Mouse (Mus musculus) lung, embryonic 15.5 days (tissue): ENCODE measurements around the gene Dock8. TPM values are rescaled to one million over a fixed set of nuclear protein-coding genes. Genes with fewer than 3 reads are reported as not detected.

ENCODE experiments used
- ATAC-seq: fragments of 200-750 bp; cut with Nextera tagmentation; 2 replicates; pipeline ENCODE4 v1.8.0; 2017; ENCODE audit warnings: moderate number of reproducible peaks, borderline replicate concordance; ENCODE audit not compliant: low FRiP score, low TSS enrichment; ENCODE audit errors: extremely low read depth
- H3K27ac ChIP-seq: fragments of 300-500 bp; sonication (generic); 2 replicates; pipeline ENCODE4 v1.5.1; 2015; ENCODE audit warnings: moderate library complexity, mild to moderate bottlenecking, inconsistent platforms
- H3K27me3 ChIP-seq: fragments of 300-500 bp; sonication (generic); 2 replicates; pipeline ENCODE4 v1.6.1; 2015; ENCODE audit warnings: inconsistent platforms
- H3K36me3 ChIP-seq: fragments of 300-500 bp; sonication (generic); 2 replicates; pipeline ENCODE4 v1.6.1; 2015; ENCODE audit warnings: inconsistent platforms
- H3K4me1 ChIP-seq: fragments of 300-500 bp; sonication (generic); 2 replicates; pipeline ENCODE4 v1.6.1; 2015; ENCODE audit warnings: inconsistent platforms
- H3K4me2 ChIP-seq: fragments of 300-500 bp; sonication (generic); 2 replicates; pipeline ENCODE4 v1.6.1; 2015; ENCODE audit warnings: inconsistent platforms, mild to moderate bottlenecking, moderate library complexity
- H3K4me3 ChIP-seq: fragments of 300-500 bp; sonication (generic); 2 replicates; pipeline ENCODE4 v1.5.1; 2015; ENCODE audit warnings: mild to moderate bottlenecking, inconsistent platforms
- H3K9ac ChIP-seq: fragments of 300-500 bp; sonication (generic); 2 replicates; pipeline ENCODE4 v1.6.1; 2015; ENCODE audit warnings: inconsistent platforms
- H3K9me3 ChIP-seq: fragments of 300-500 bp; sonication (generic); 2 replicates; pipeline ENCODE4 v1.6.1; 2016; ENCODE audit warnings: inconsistent platforms
- WGBS: fragments of 180-500 bp; shearing (Covaris S2); methylation state at CpG from one replicate; pipeline ENCODE4 v1.1.7; 2015; 5-methylcytosine and 5-hydroxymethylcytosine counted together
- polyA plus RNA-seq: library from polyadenylated mRNA; unstranded; fragments of >200 nt; fragmentation: Nextera tagmentation; extraction: Ambion mirVana; gene quantifications from 2 replicates; pipeline ENCODE4 v1.2.1, GENCODE M21; 2015

Dock8 gene
- polyA plus RNA-seq, 1 experiment from 2014 or later, result 4.5 TPM

DNA sequence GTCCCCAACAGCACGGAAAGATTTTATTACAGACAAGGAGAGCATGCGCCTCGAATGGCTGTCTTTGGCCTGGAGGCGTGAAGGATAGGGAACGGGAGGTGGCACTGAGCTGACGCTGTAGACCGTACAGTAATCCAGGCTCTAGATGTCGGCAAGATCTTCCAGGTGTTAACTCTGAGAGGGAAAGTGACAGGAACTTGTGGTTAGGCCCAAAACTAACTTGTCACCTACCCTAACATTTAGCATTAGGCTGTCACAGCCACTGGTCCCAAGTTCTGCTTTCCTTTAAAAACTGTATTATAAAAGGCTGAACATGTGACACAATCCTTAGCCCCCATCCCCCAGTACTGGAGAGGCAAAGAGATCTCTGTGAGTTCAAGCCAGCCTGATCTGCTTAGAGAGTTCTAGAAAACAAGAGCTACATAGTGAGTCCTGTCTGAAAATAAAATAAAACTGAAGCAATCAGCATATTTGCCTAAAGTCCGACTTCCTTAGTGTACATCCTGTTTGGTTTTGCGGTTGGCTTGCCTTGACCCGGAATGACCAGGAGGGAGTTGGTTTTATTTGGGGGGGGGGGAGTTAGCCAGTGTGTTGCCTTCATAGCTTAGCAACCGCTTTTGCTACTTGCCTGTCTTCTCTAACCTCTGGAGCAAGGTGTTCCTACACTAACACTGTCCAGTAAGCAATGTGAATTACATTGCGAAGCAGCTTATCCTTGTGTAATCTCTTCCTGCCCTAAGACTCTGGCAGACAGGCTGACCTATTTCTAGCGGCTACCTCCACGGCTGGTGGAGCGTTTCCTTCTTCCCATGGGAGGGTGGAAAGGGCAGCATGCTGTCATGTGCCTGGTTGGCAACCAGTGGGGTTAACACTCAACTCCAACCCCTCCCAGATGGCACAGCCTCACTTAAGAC, 138.8 kb downstream of the Dock8 start:
- Histone ChIP-seq H3K4me2 (no peak overlapping the region), H3K27me3 (no peaks in the 10 kb centered on the region), H3K36me3 (no peaks in the 10 kb centered on the region), H3K4me3 (no peak overlapping the region), H3K4me1 (no peaks in the 10 kb centered on the region), H3K9me3 (no peaks in the 10 kb centered on the region), H3K9ac (no peak overlapping the region), H3K27ac (no peak overlapping the region)
- no peak for ATAC-seq
- WGBS, result 59% methylated on average over 16 of the region's 16 CpGs

DNA sequence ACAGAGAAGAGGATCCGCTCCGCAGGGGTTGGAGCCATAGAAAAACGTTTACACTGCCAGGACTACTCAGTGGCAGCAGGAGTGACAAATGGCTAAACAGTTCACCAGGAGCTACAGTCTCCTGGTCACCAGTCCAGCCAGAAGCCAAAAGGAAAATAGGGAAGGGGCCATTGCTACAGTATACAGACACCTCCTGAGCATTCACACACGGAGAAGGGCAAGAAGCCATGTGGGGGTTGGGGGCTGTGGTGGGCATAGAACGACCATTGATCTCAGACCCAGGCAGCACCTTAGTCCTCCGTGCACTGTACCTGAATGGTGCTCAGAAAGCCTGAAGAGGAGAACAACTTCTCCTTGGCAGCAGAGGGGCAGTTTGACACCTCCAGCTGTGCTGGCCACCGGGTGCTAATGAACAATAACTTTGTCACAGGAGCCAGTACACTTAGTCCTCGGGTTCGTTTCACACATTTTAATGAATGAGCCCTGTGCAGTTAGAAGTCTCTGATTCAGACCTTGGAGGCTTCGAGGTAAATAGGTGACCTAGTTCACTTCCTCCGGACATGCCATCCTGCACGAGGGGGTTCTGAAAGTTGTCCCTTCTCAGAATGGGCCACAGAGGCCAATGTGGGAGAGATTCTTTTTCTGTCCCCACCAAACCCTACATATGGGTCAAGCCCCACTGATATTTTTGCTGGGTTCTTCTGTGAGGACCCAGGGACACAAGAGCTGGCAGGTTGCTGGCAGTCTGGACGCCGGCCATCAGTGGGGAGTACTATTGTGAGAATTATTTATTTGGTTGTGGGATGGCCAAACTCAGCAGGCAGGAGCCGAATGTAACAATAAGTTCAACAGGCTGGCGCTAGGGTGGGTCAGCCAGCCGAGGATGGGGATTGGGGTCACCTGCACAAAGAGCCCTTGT, 145.0 kb downstream of the Dock8 start:
- no peak overlapping the region for H3K27ac ChIP-seq
- no peaks in the 10 kb centered on the region for H3K36me3 ChIP-seq
- H3K4me2 ChIP-seq, result no peak overlapping the region
- no peak overlapping the region for H3K9ac ChIP-seq
- no peak overlapping the region for H3K4me3 ChIP-seq
- 54% methylated on average over 17 of the region's 17 CpGs for WGBS
- H3K27me3 ChIP-seq, result no peaks in the 10 kb centered on the region
- no peak for ATAC-seq
- no peaks in the 10 kb centered on the region for H3K9me3 ChIP-seq
- no peaks in the 10 kb centered on the region for H3K4me1 ChIP-seq

DNA sequence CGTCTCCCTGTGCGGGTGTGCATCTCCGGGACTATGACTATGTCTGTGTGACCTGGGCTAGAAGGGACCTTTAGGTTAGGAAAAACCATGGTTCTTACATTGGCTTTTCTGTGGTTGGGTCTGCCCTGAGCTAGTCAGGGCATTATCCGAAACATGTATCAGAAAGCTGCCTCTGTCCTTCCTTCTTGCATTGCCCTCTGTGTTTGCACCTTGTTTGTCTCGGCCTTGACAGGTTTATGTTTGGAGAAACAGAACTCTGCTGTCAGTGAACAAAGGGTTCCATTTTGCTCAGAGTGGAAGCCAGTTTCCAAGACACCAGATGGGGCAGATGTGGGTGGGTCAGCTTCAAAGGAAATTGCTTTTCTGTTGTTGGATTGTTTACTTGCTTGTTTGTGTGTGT, 145.8 kb downstream of the Dock8 start:
- Histone ChIP-seq H3K4me1 (no peaks in the 10 kb centered on the region), H3K36me3 (no peaks in the 10 kb centered on the region), H3K27me3 (no peaks in the 10 kb centered on the region), H3K27ac (no peak overlapping the region), H3K4me3 (no peak overlapping the region), H3K9ac (no peak overlapping the region), H3K9me3 (no peaks in the 10 kb centered on the region), H3K4me2 (no peak overlapping the region)
- 69% methylated on average over 5 of the region's 5 CpGs for WGBS
- no peak for ATAC-seq

GRCm38 (mm10) chr19:25146122-25146521, 146.8 kb downstream of the Dock8 start:
- no peak for ATAC-seq

GRCm38 (mm10) chr19:25149788-25150187, 150.5 kb downstream of the Dock8 start:
- H3K4me2 ChIP-seq, result no peak overlapping the region
- no peaks in the 10 kb centered on the region for H3K4me1 ChIP-seq
- H3K27me3 ChIP-seq, result no peaks in the 10 kb centered on the region
- H3K27ac ChIP-seq, result no peak overlapping the region
- WGBS, result 46% methylated on average over 8 of the region's 8 CpGs
- no peak for ATAC-seq
- no peaks in the 10 kb centered on the region for H3K36me3 ChIP-seq
- H3K9me3 ChIP-seq, result no peaks in the 10 kb centered on the region
- H3K9ac ChIP-seq, result no peak overlapping the region
- no peak overlapping the region for H3K4me3 ChIP-seq

More at GRCm38 (mm10) chr19:25146122-25146521, 146.8 kb downstream of the Dock8 start:
- H3K27ac ChIP-seq, result no peak overlapping the region
- H3K9me3 ChIP-seq, result no peaks in the 10 kb centered on the region
- no peak overlapping the region for H3K4me2 ChIP-seq
- H3K9ac ChIP-seq, result no peak overlapping the region
- no peak overlapping the region for H3K4me3 ChIP-seq
- WGBS, result 75% methylated on average over 4 of the region's 4 CpGs
- no peaks in the 10 kb centered on the region for H3K27me3 ChIP-seq
- no peaks in the 10 kb centered on the region for H3K36me3 ChIP-seq
- no peaks in the 10 kb centered on the region for H3K4me1 ChIP-seq

DNA sequence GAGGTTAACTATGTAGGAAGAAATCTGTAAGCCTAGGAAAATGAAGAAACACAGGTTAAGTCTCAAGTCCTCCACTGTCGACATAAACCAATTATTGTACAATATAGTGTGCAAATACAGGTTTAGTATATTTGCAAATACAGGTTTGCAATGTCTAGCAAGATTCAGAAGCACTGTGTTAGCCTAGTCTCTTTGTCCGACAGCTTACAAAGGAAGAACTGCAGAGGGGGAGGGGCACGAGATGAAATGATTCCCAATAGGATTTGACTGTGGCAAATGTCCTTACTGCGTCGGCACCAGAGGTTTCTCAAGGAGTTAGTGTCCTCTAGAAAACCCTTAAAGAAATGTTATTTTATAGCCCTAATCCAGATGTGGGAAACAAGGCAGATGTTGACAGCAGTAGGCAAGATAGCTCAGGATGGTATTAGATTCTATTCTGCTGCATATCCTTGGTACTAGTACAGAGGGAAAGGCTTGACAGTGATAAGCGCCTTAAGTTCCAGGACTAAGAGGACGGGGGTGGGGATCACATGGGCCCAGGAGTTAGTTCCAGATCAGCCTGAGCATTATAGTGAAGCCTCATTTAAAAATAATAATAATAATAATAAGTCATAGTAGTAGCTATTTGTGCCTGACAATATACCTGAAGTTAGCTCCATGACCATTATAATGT, 155.3 kb downstream of the Dock8 start:
- Histone ChIP-seq H3K4me3 (no peak overlapping the region), H3K27ac (no peak overlapping the region), H3K9ac (no peak overlapping the region), H3K4me1 (no peaks in the 10 kb centered on the region), H3K9me3 (no peaks in the 10 kb centered on the region), H3K27me3 (no peaks in the 10 kb centered on the region), H3K4me2 (no peak overlapping the region), H3K36me3 (no peaks in the 10 kb centered on the region)
- no peak for ATAC-seq
- WGBS, result 77% methylated on average over 7 of the region's 7 CpGs

GRCm38 (mm10) chr19:25155250-25155649, 155.9 kb downstream of the Dock8 start:
- Histone ChIP-seq H3K27me3 (no peaks in the 10 kb centered on the region), H3K27ac (no peak overlapping the region), H3K4me3 (no peak overlapping the region), H3K9ac (no peak overlapping the region), H3K36me3 (no peaks in the 10 kb centered on the region), H3K4me1 (no peaks in the 10 kb centered on the region), H3K4me2 (no peak overlapping the region), H3K9me3 (no peaks in the 10 kb centered on the region)
- WGBS, result 83% methylated on average over 7 of the region's 7 CpGs
- no peak for ATAC-seq

GRCm38 (mm10) chr19:25155709-25156108, 156.4 kb downstream of the Dock8 start:
- no peak overlapping the region for H3K9ac ChIP-seq
- H3K9me3 ChIP-seq, result no peaks in the 10 kb centered on the region
- ATAC-seq, result no peak
- H3K4me2 ChIP-seq, result no peak overlapping the region
- no peaks in the 10 kb centered on the region for H3K27me3 ChIP-seq
- no peaks in the 10 kb centered on the region for H3K4me1 ChIP-seq
- no peak overlapping the region for H3K27ac ChIP-seq
- H3K36me3 ChIP-seq, result no peaks in the 10 kb centered on the region
- H3K4me3 ChIP-seq, result no peak overlapping the region
- WGBS, result 72% methylated on average over 11 of the region's 11 CpGs

DNA sequence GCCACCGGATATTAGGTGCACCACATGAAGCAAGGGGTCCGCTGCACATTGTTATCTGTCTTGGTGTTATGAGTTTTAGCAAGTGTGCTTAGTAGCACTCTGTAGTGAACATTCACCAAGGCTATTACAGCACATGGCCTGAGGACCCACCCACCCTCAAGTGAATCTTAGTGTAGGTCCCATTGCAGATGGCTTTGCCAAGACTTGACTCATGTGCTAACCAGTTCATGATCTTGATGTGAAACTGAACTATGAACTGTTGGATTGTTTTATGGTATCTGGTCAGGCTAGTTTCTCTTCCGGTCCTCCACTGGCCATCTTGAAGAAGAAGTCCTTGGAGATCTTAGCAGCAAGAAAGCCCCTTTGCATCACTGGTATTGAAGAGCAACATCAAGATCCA, 162.9 kb downstream of the Dock8 start:
- ATAC-seq, result no peak
- Histone ChIP-seq H3K4me3 (no peak overlapping the region), H3K9ac (no peak overlapping the region), H3K9me3 (no peaks in the 10 kb centered on the region), H3K36me3 (no peaks in the 10 kb centered on the region), H3K4me1 (no peaks in the 10 kb centered on the region), H3K4me2 (no peak overlapping the region), H3K27ac (no peak overlapping the region), H3K27me3 (no peaks in the 10 kb centered on the region)
- WGBS, result 83% methylated on average over 3 of the region's 3 CpGs

GRCm38 (mm10) chr19:25163426-25163825, 164.1 kb downstream of the Dock8 start:
- ATAC-seq, result no peak
- Histone ChIP-seq H3K4me2 (no peak overlapping the region), H3K27me3 (no peaks in the 10 kb centered on the region), H3K4me3 (no peak overlapping the region), H3K27ac (no peak overlapping the region), H3K36me3 (no peaks in the 10 kb centered on the region), H3K9me3 (no peaks in the 10 kb centered on the region), H3K4me1 (no peaks in the 10 kb centered on the region), H3K9ac (no peak overlapping the region)
- 78% methylated on average over 12 of the region's 12 CpGs for WGBS

DNA sequence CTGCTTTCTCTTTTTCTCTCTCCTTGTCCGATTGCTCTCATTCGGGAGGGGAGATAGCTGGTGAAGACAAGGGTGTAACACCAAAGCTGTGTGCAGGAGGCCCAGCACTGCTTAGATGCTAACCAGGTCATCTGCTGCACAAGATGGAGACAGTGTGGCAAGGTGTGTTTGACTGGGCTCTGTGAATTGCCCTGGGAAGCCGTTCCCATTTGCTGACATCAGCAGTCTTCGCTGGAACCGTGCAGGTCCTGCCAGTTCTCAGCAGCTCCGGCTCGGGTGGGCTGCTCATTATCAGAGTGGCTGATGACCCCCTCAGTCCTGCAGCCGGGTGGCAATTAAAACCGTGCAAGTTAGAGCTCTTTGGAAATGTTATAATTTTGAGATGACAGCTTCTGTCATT, 167.1 kb downstream of the Dock8 start:
- Histone ChIP-seq H3K36me3 (no peaks in the 10 kb centered on the region), H3K9me3 (no peaks in the 10 kb centered on the region), H3K9ac (no peak overlapping the region), H3K27ac (no peak overlapping the region), H3K27me3 (no peaks in the 10 kb centered on the region), H3K4me2 (no peak overlapping the region), H3K4me3 (no peak overlapping the region), H3K4me1 (no peaks in the 10 kb centered on the region)
- 50% methylated on average over 9 of the region's 9 CpGs for WGBS
- ATAC-seq, result no peak
